Mouse (Mus musculus) cerebellum, adult 2 months (tissue): ENCODE measurements around the gene Igf2r.

Experiments used
- CTCF ChIP-seq: fragments of 200-500 bp; IDR thresholded peaks from 2 replicates; pipeline ENCODE4 v1.5.1; 2011; ENCODE audit warnings: low read depth, mild to moderate bottlenecking, control low read depth, low read length, moderate library complexity, borderline replicate concordance; ENCODE audit not compliant: insufficient read depth
- POLR2A ChIP-seq: fragments of 200-500 bp; IDR thresholded peaks from 2 replicates; pipeline ENCODE4 v1.6.1; 2011; ENCODE audit warnings: low read length, control low read depth, borderline replicate concordance; ENCODE audit not compliant: insufficient read depth

DNA sequence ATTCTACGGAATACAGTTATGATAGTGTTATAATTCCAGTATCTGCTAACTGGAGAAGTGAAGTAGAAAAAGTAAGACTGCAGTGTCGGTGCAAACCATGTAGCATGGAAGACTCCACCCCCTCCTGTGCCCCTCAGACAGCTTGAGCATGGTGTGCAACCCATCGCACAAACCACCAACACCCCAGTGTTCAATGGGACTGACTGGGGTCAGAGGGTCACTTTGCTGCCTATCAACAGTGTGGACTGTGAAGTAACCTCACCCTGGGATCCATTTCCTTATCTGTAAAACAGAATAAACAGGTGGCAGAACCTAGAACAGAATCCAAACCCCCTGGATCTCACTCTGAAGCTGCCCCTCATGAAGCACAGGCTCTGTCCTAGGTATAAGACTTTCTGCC lies 61.1 kb downstream of the Igf2r start:
- TF ChIP-seq CTCF (no peak), POLR2A (no peak)
